Mouse (Mus musculus) midbrain, postnatal 0 days (tissue): ENCODE results near the gene Cnot11. TPM values are rescaled to one million over a fixed set of nuclear protein-coding genes. Genes with fewer than 3 reads are reported as not detected.
A peak's percentile ranks its signal among the peaks of the same experiment; 100 is the strongest.

Experiments used
- ATAC-seq: fragments of 200-750 bp; cut with Nextera tagmentation; 2 replicates; pipeline ENCODE4 v1.8.0; 2017; ENCODE audit warnings: moderate number of reproducible peaks, mild to moderate bottlenecking, moderate TSS enrichment, moderate library complexity; ENCODE audit not compliant: low FRiP score
- DNase-seq: peaks from one replicate; pipeline ENCODE4 v3.0.0-alpha.2; 2015; ENCODE audit warnings: low spot score
- H3K27ac ChIP-seq: fragments of 300-500 bp; sonication (generic); 2 replicates; pipeline ENCODE4 v1.5.1; 2014; ENCODE audit warnings: low read depth, mild to moderate bottlenecking, low read length, mixed read lengths
- H3K27me3 ChIP-seq: fragments of 300-500 bp; sonication (generic); 2 replicates; pipeline ENCODE4 v1.6.1; 2014; ENCODE audit warnings: low read length, control low read depth, mixed read lengths; ENCODE audit not compliant: insufficient read depth
- H3K36me3 ChIP-seq: fragments of 300-500 bp; sonication (generic); 2 replicates; pipeline ENCODE4 v1.6.1; 2014; ENCODE audit warnings: low read length, control low read depth, mixed read lengths; ENCODE audit not compliant: insufficient read depth
- H3K4me1 ChIP-seq: fragments of 300-500 bp; sonication (generic); 2 replicates; pipeline ENCODE4 v1.6.1; 2014; ENCODE audit warnings: mild to moderate bottlenecking, control low read depth, antibody characterized with exemption, low read length, mixed read lengths; ENCODE audit not compliant: insufficient read depth
- H3K4me2 ChIP-seq: fragments of 300-500 bp; sonication (generic); 2 replicates; pipeline ENCODE4 v1.6.1; 2014; ENCODE audit warnings: low read depth, mild to moderate bottlenecking, low read length, mixed read lengths; ENCODE audit not compliant: poor library complexity, severe bottlenecking
- H3K4me3 ChIP-seq: fragments of 300-500 bp; sonication (generic); 2 replicates; pipeline ENCODE4 v1.5.1; 2014; ENCODE audit warnings: low read depth, mild to moderate bottlenecking, low read length, moderate library complexity
- H3K9ac ChIP-seq: fragments of 300-500 bp; sonication (generic); replicated peaks from 2 replicates; pipeline ENCODE4 v1.6.1; 2014; ENCODE audit warnings: mild to moderate bottlenecking, low read length, moderate library complexity, mixed read lengths; ENCODE audit not compliant: poor library complexity, severe bottlenecking
- H3K9me3 ChIP-seq: fragments of 300-500 bp; sonication (generic); 2 replicates; pipeline ENCODE4 v1.6.1; 2016; ENCODE audit warnings: low read length, control low read depth
- CTCF ChIP-seq: IDR thresholded peaks from 2 replicates; pipeline ENCODE4 v1.5.1; 2016; ENCODE audit warnings: antibody characterized with exemption, mild to moderate bottlenecking
- WGBS: fragments of 180-500 bp; shearing (Covaris S2); extraction: QIAGEN DNeasy Blood & Tissue Kit; methylation state at CpG from one replicate; pipeline ENCODE4 v1.1.7; 2014; 5-methylcytosine and 5-hydroxymethylcytosine counted together
- polyA plus RNA-seq: library from polyadenylated mRNA; unstranded; fragments of >200 nt; fragmentation: Nextera tagmentation; extraction: Ambion mirVana; gene quantifications from 2 replicates; pipeline ENCODE4 v1.2.1, GENCODE M21; 2015
- total RNA-seq: library from RNA; depleted of rRNA; stranded (reverse); fragments of >200 nt; gene quantifications from 2 replicates; pipeline ENCODE4 v1.2.3, GENCODE M21; 2014

The Cnot11 gene
- total and polyA plus RNA-seq, 2 experiments from 2014 or later, result 9.6 to 32.3 TPM

DNA sequence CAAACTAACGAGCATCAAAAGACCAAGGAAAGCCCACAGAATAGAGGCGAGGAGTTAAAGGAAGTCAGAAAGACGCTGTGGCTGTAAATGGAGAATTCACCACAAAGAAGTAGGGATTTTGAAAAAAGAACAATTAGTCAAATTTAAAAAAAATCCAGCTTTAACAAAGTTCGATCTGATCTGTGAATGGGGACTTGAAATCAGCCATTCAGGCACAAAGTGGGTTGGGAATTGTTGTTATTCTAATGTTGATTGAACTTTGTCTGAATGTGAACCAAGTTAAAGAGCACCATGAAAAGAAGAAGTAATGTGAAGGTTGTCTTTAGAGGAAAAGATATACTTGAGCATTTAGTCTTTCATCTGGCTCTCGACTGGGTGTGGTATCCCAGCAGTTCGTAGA is 6.5 kb upstream of the Cnot11 start:
- Histone ChIP-seq H3K36me3 (no peaks in the 10 kb centered on the region), H3K27ac (no peak overlapping the region), H3K4me2 (no peak overlapping the region), H3K9me3 (no peaks in the 10 kb centered on the region), H3K9ac (no peak overlapping the region), H3K27me3 (no peaks in the 10 kb centered on the region), H3K4me1 (no peaks in the 10 kb centered on the region), H3K4me3 (no peak overlapping the region)
- DNase-seq (no peak), ATAC-seq (no peak)
- WGBS, result 57% methylated on average over 6 of the region's 6 CpGs
- no peak for TF ChIP-seq CTCF

DNA sequence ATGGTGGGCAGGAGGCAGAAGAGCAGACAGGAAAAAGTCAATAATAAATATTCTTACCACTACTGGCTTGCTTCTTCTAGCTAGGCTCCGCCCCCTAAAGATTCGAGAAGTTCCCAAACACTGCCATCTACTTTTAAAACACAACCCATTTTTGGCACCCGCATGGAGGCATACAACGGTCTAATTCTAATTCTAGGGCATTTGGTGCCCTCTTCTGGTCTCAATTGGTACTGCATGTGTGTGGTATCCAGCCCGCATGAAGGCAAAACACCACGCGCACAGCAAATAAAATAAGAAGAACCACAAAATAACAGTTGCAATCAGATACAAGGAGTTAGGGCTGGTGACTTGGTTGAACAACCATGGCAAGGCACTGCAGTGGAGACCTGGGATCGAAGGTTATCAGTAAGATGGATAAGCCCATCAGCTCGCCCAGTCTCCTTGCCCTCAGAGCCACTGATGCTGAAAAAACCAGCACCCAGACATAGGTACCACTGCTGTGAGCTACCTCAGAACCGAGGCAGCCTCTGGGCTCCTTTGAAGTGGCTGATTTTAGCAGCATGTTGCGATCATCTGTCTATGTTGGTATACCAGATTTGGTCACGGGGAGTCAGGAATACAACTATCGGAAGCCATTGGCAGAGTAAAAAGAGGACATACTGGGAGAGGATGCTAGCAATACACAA is 4.4 kb upstream of the Cnot11 start:
- no peak overlapping the region for H3K9ac ChIP-seq
- no peak overlapping the region for H3K27ac ChIP-seq
- H3K9me3 ChIP-seq, result no peaks in the 10 kb centered on the region
- no peaks in the 10 kb centered on the region for H3K36me3 ChIP-seq
- H3K4me1 ChIP-seq, result no peaks in the 10 kb centered on the region
- 36% methylated on average over 13 of the region's 13 CpGs for WGBS
- H3K4me3 ChIP-seq, result no peak overlapping the region
- H3K4me2 ChIP-seq, result no peak overlapping the region
- peak; percentile 95 for TF ChIP-seq CTCF
- DNase-seq, result peak; percentile 88
- no peak for ATAC-seq
- no peaks in the 10 kb centered on the region for H3K27me3 ChIP-seq

DNA sequence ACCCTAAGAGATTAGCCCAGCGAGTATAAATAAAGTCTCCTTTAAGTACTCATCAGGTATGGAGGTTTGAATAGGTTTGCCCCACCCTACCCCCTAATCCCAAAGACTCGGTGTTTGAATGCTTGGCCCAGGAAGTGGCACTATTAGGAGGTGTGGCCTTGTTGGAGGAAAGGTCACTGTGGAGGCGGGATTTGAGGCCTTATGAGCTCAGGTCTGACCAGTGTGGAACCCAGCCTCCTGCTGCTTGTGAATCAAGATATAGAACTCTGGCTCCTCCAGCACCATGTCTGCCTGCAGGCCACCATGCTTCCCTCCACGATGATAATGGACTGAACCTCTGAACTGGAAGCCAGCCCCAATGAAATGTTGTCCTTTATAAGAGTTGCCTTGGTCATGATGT is 3.8 kb upstream of the Cnot11 start:
- WGBS, result 73% methylated on average over 4 of the region's 4 CpGs
- DNase-seq (no peak), ATAC-seq (no peak)
- no peaks in the 10 kb centered on the region for H3K4me1 ChIP-seq
- no peak overlapping the region for H3K27ac ChIP-seq
- no peaks in the 10 kb centered on the region for H3K27me3 ChIP-seq
- no peak overlapping the region for H3K4me2 ChIP-seq
- H3K36me3 ChIP-seq, result no peaks in the 10 kb centered on the region
- no peaks in the 10 kb centered on the region for H3K9me3 ChIP-seq
- TF ChIP-seq CTCF, result no peak
- H3K4me3 ChIP-seq, result no peak overlapping the region
- H3K9ac ChIP-seq, result no peak overlapping the region

DNA sequence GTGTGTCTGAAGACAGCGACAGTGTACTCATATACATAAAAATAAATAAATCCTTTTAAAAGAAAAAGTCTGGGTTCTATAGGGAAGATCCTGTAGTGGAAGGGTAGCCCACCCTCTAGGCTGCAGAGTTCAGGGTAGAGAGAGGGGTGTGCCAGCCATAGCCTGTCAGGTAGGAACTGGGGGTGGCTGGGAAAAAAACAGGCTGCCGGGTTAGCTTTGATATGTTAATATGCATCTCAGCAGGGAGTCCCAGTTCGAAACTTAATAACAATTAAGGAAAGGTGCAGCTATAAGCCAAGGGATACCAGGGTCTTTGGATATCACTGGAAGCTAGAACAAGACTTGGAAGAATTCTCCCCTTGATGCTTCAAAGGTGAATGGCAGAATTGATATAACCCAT is 875 bp upstream of the Cnot11 start:
- no peaks in the 10 kb centered on the region for H3K27me3 ChIP-seq
- H3K4me3 ChIP-seq, result no peak overlapping the region
- H3K4me1 ChIP-seq, result peaks cover 4% of the 10 kb centered on the region; the same call in 1 of the 2 replicates
- DNase-seq (no peak), ATAC-seq (no peak)
- no peak overlapping the region for H3K4me2 ChIP-seq
- no peak overlapping the region for H3K9ac ChIP-seq
- H3K36me3 ChIP-seq, result peaks cover 5% of the 10 kb centered on the region; the same call in 1 of the 2 replicates
- H3K27ac ChIP-seq, result no peak overlapping the region
- WGBS, result 27% methylated on average over 3 of the region's 3 CpGs
- no peak for TF ChIP-seq CTCF
- H3K9me3 ChIP-seq, result no peaks in the 10 kb centered on the region

DNA sequence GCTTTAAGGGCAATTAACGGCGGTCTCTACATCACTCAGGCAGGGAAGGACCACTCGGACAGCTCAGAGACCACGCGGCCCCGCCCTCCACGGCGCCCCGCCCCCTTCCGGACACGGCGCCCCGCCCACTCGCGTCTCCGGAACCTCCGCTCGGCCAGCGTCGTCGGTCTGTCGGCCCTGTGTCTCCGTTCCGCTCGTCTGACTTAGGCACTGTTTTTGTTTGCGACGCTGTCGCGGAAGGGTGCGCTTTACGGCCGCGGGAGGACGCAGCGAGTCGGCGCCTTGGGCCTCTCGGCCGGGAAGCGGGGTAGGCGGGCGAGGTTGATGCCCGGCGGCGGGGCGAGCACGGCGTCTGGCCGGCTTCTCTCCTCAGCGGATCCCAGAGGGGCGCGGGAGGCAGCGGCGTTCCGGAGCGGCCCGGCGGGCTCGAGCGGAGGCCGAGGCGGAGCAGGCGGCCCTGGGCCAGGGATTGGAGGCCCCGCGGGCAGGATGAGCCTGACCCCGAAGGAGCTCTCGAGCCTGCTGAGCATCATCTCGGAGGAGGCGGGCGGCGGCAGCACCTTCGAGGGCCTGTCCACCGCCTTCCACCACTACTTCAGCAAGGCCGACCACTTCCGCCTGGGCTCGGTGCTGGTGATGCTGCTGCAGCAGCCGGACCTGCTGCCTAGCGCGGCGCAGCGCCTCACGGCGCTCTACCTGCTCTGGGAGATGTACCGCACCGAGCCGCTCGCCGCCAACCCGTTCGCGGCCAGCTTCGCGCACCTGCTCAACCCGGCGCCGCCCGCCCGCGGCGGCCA is 921 bp downstream of the Cnot11 start:
- peak; percentile 93 for ATAC-seq
- WGBS, result under 1% methylated on average over 89 of the region's 100 CpGs
- peak overlapping the region; percentile 96 for H3K9ac ChIP-seq

DNA sequence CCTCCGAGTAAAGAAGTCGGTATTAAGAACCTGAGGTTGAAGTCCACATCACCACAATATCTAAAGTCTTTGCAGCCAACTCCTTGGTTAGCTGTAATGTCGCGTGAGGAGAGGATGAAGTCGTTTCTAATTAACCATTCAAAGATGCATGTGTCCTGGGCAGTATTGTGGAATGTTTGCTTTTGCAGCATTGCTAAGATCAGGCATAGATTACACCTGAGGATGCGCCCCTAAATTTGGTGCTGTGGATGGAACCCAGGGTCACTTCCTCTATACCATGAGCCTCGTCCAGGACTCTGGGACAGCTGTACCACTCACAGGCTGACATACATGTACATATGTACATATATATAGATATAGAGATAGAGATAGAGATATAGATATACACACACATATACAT is 1.9 kb downstream of the Cnot11 start:
- no peak overlapping the region for H3K27ac ChIP-seq
- DNase-seq (no peak), ATAC-seq (no peak)
- no peak for TF ChIP-seq CTCF
- H3K9ac ChIP-seq, result peak overlapping the region; percentile 96
- peak overlapping the region; percentile 97 for H3K4me3 ChIP-seq
- peaks cover 19% of the 10 kb centered on the region for H3K36me3 ChIP-seq
- no peaks in the 10 kb centered on the region for H3K27me3 ChIP-seq
- H3K9me3 ChIP-seq, result no peaks in the 10 kb centered on the region
- H3K4me2 ChIP-seq, result peak overlapping the region; percentile 76
- WGBS, result 41% methylated on average over 7 of the region's 7 CpGs
- peaks cover 4% of the 10 kb centered on the region; the same call in 1 of the 2 replicates for H3K4me1 ChIP-seq

More for the DNA sequence above, 921 bp downstream of the Cnot11 start:
- H3K27me3 ChIP-seq, result no peaks in the 10 kb centered on the region
- peaks cover 4% of the 10 kb centered on the region; the same call in 1 of the 2 replicates for H3K4me1 ChIP-seq
- H3K36me3 ChIP-seq, result peaks cover 19% of the 10 kb centered on the region
- H3K9me3 ChIP-seq, result no peaks in the 10 kb centered on the region
- peak; percentile 98 for DNase-seq
- no peak for TF ChIP-seq CTCF
- peak overlapping the region; percentile 90 for H3K27ac ChIP-seq
- H3K4me2 ChIP-seq, result peak overlapping the region; percentile 76
- peak overlapping the region; percentile 97 for H3K4me3 ChIP-seq
